Mouse (Mus musculus) kidney, adult 2 months (tissue): ENCODE results near the gene Nudcd3. TPM values are rescaled to one million over a fixed set of nuclear protein-coding genes. Genes with fewer than 3 reads are reported as not detected.

Experiments
- DNase-seq: peaks from one replicate; pipeline ENCODE4 v3.0.0; 2021
- H3K27ac ChIP-seq: fragments of 200-500 bp; 2 replicates; pipeline ENCODE4 v1.5.1; 2012; ENCODE audit warnings: low read depth, low read length, control low read depth, inconsistent platforms; ENCODE audit not compliant: insufficient read depth
- H3K27me3 ChIP-seq: fragments of 200-500 bp; replicated peaks from 2 replicates; pipeline ENCODE4 v1.6.1; 2012; ENCODE audit warnings: mild to moderate bottlenecking, moderate library complexity, low read length, inconsistent platforms; ENCODE audit not compliant: control insufficient read depth, insufficient read depth
- H3K36me3 ChIP-seq: fragments of 200-500 bp; 2 replicates; pipeline ENCODE4 v1.6.1; 2012; ENCODE audit warnings: mild to moderate bottlenecking, moderate library complexity, low read length, inconsistent platforms; ENCODE audit not compliant: control insufficient read depth, insufficient read depth
- H3K4me1 ChIP-seq: fragments of 200-500 bp; 2 replicates; pipeline ENCODE4 v1.6.1; 2011; ENCODE audit warnings: low read length; ENCODE audit not compliant: control insufficient read depth, insufficient read depth
- H3K4me3 ChIP-seq: fragments of 200-500 bp; 2 replicates; pipeline ENCODE4 v1.5.1; 2011; ENCODE audit warnings: mild to moderate bottlenecking, low read depth, low read length, control low read depth; ENCODE audit not compliant: insufficient read depth
- CTCF ChIP-seq: fragments of 200-500 bp; conservative IDR thresholded peaks from 2 replicates; pipeline ENCODE4 v1.5.1; 2011; ENCODE audit warnings: low read depth, mild to moderate bottlenecking, control low read depth, low read length, moderate library complexity, mixed read lengths; ENCODE audit not compliant: insufficient read depth, insufficient read length
- POLR2A ChIP-seq: fragments of 200-500 bp; IDR thresholded peaks from one replicate; pipeline ENCODE4 v1.6.1; 2011; ENCODE audit warnings: low read depth, low read length, control low read depth
- WGBS: fragments of 180-500 bp; shearing (Covaris S2); methylation state at CpG from one replicate; pipeline ENCODE4 v1.1.7; 2018; 5-methylcytosine and 5-hydroxymethylcytosine counted together
- polyA plus RNA-seq: library from polyadenylated mRNA; depleted of rRNA; stranded (reverse); fragments of >200 nt; gene quantifications from 2 replicates; pipeline ENCODE4 v1.2.3, GENCODE M21; 2012

Gene Nudcd3
- polyA plus RNA-seq, 1 experiment = 40.8 TPM

DNA sequence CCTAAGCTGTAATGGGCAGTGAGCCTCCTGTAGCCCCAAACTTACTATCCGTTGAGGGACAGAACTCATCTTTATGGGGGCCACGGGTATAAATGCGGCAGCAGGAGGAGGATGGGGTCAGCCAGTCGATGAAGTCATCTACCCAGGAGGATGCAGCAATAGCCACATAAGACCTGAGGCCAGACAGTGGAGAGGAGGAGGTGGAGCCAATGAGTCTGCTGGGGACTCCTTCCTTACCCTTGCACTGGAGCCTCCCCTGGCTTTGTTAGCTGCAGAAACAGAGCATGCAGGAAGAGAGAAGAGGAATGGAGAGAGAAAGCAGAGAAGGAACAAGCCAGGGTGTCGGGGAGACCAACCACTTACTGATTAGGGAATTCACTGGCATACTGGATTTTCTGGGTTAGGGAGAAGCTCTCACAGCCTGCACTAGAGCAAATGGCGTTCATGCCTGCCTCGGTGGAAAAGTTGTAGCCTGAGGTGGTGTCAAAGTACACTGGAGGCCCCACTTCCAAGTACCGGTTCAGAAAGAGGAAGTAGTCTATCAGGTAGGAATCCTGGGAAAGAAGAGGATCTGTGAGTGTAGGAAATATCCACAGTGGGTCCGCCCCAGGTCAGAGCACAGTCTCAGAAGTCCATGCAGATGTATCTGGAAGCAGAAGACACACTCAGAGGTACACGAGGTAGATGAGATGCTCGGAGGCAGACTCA is 18.1 kb upstream of the Nudcd3 start:
- Histone ChIP-seq H3K27me3 (no peaks in the 10 kb centered on the region), H3K4me1 (no peaks in the 10 kb centered on the region), H3K36me3 (no peaks in the 10 kb centered on the region), H3K4me3 (no peak overlapping the region), H3K27ac (no peak overlapping the region)
- no peak for DNase-seq
- 77% methylated on average over 11 of the region's 11 CpGs for WGBS
- TF ChIP-seq CTCF = no peak
- TF ChIP-seq POLR2A = no peak

- Histone ChIP-seq H3K27me3 (no peaks in the 10 kb centered on the region), H3K27ac (no peak overlapping the region), H3K4me1 (no peaks in the 10 kb centered on the region), H3K36me3 (no peaks in the 10 kb centered on the region), H3K4me3 (no peak overlapping the region)
- no peak for DNase-seq
- no peak for TF ChIP-seq POLR2A
- no peak for TF ChIP-seq CTCF
- 47% methylated on average over 3 of the region's 3 CpGs for WGBS
Measured at GRCm38 (mm10) chr11:6216834-6217233, 16.6 kb upstream of the Nudcd3 start.

DNA sequence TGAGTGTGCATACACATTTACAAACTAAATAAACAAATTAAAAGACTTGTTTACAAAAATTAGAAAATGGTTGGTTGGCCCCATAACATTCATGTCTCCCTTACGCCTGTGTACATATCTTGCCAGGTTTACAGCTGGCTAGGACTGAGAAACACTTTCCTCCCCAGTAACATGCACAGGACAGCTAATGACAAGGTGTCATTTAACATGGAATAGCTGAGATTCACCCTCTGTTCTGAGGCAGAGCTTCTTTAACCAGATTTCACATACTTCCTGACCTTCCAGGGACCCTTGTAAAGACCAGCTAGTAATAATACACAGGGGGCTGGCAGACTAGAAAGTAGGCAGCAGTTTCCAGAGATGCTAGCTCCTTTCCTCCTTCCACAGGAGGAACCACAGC is 7.9 kb upstream of the Nudcd3 start:
- H3K27ac ChIP-seq = no peak overlapping the region
- no peaks in the 10 kb centered on the region for H3K4me1 ChIP-seq
- no peaks in the 10 kb centered on the region for H3K36me3 ChIP-seq
- no peaks in the 10 kb centered on the region for H3K27me3 ChIP-seq
- H3K4me3 ChIP-seq = no peak overlapping the region
- no peak for DNase-seq
- no peak for TF ChIP-seq CTCF
- no peak for TF ChIP-seq POLR2A
- 90% methylated on average over 1 of the region's 1 CpGs for WGBS

GRCm38 (mm10) chr11:6207090-6207489 is 6.9 kb upstream of the Nudcd3 start:
- no peak for DNase-seq
- no peak overlapping the region for H3K27ac ChIP-seq
- no peak for TF ChIP-seq CTCF
- no peak for TF ChIP-seq POLR2A
- no peak overlapping the region for H3K4me3 ChIP-seq
- no peaks in the 10 kb centered on the region for H3K27me3 ChIP-seq
- no peaks in the 10 kb centered on the region for H3K4me1 ChIP-seq
- WGBS = 81% methylated on average over 2 of the region's 2 CpGs
- no peaks in the 10 kb centered on the region for H3K36me3 ChIP-seq

DNA sequence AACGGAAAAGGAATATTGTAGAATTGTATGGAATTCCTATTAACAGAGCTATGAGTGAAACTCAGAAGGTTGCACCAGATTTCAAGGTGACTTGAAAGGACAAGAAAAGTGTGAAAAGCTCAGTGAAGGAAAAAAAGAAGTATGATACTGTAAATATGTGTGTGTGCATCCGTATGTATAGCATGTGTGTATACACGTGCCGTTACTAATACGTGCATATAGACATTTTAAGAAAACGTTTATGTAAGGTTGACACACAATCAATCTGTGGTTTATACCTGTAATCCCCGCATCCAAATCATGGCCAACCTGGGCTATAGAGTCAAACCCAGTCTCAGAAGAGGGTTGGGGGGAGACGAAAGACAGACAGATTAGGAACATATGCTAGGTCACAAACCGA is 355 bp upstream of the Nudcd3 start:
- no peaks in the 10 kb centered on the region for H3K27me3 ChIP-seq
- H3K4me1 ChIP-seq = peaks cover 10% of the 10 kb centered on the region
- peak overlapping the region; percentile 96 for H3K27ac ChIP-seq
- H3K36me3 ChIP-seq = no peaks in the 10 kb centered on the region
- TF ChIP-seq CTCF = no peak
- no peak for TF ChIP-seq POLR2A
- 22% methylated on average over 9 of the region's 9 CpGs for WGBS
- DNase-seq = no peak
- peak overlapping the region; percentile 74 for H3K4me3 ChIP-seq

- under 1% methylated on average over 35 of the region's 35 CpGs for WGBS
- Histone ChIP-seq H3K27ac (peak within 1 kb of the TSS; percentile 96), H3K4me3 (peak within 1 kb of the TSS; percentile 74), H3K36me3 (no peaks in the 10 kb centered on the region), H3K4me1 (peaks cover 10% of the 10 kb centered on the region), H3K27me3 (no peaks in the 10 kb centered on the region)
- TF ChIP-seq CTCF (no peak), POLR2A (no peak)
- DNase-seq = no peak
Measured at GRCm38 (mm10) chr11:6199410-6200086, 667 bp downstream of the Nudcd3 start, which contains the start of gene A730071L15Rik. TSS of gene A730071L15Rik (plus strand) at chr11:6200029.

- Histone ChIP-seq H3K4me3 (no peak overlapping the region), H3K27ac (no peak overlapping the region), H3K36me3 (no peaks in the 10 kb centered on the region), H3K4me1 (peaks cover 10% of the 10 kb centered on the region), H3K27me3 (no peaks in the 10 kb centered on the region)
- 76% methylated on average over 4 of the region's 4 CpGs for WGBS
- DNase-seq = no peak
- no peak for TF ChIP-seq POLR2A
- no peak for TF ChIP-seq CTCF
Measured at GRCm38 (mm10) chr11:6198449-6198848, 1.8 kb downstream of the Nudcd3 start.
